Mouse (Mus musculus): Measurements from ENCODE around the gene Fancd2. TPM values are rescaled to one million over a fixed set of nuclear protein-coding genes. Genes with fewer than 3 reads are reported as not detected.

Fancd2 gene
- polyA plus RNA-seq, 1 experiment from 2014 or later = 13.9 TPM

DNA sequence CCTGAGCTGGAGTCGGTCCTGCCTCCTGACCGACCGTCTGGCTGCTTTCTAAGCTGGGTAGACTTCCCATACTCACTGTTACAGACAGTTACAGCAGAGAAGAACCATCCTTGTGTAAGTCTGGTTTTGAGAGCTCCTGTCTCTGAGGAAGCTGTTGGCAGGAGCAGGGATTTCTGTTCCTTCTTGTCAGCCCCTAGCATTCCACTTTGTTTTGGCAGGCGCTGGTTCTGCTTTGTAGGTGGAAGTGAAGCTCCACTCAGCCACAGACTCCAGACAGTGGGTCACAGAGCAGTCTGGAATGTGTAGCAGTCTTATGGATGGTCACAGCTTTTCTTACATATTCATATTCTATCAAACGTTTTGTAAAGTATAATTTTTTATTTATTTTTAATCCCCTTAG is 98.8 kb downstream of the Fancd2 start:
- Histone ChIP-seq H3K36me3 (peaks cover 62% of the 10 kb centered on the region), H3K4me1 (peaks cover 7% of the 10 kb centered on the region), H3K4me3 (no peak overlapping the region), H3K9me3 (no peaks in the 10 kb centered on the region), H3K27ac (no peak overlapping the region), H3K27me3 (ENCODE audit: insufficient read depth, poor library complexity, severe bottlenecking) (no peaks in the 10 kb centered on the region)
- WGBS = 79% methylated on average over 5 of the region's 5 CpGs
- no peak for DNase-seq (ENCODE audit: low spot score)

DNA sequence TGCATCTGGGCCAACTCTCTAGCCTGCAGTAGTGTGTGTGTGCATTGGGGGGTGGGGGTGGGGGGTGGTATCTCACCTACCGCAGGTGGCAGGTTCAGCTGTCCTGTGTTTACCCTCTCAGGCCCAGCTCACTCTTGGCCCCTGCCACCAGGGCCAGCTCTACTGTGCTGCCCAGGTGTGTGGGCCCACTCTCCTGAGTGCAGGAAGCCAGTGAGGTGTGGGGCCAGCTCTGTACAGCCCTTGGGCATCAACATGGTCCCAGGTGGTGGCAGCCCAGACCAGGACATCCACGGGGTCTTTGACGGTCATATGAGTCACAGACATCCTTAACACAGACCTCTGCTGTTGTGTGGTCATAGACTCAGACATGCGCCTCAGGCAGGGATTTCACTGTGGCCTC is 101.4 kb downstream of the Fancd2 start:
- no peak for DNase-seq (ENCODE audit: low spot score)
- Histone ChIP-seq H3K36me3 (peaks cover 51% of the 10 kb centered on the region), H3K27ac (no peak overlapping the region), H3K4me3 (no peak overlapping the region), H3K9me3 (no peaks in the 10 kb centered on the region), H3K27me3 (ENCODE audit: insufficient read depth, poor library complexity, severe bottlenecking) (no peaks in the 10 kb centered on the region), H3K4me1 (no peaks in the 10 kb centered on the region)
- WGBS = 93% methylated on average over 4 of the region's 4 CpGs

- Histone ChIP-seq H3K36me3 (peaks cover 3% of the 10 kb centered on the region; the same call in 1 of the 2 replicates), H3K27me3 (ENCODE audit: insufficient read depth, poor library complexity, severe bottlenecking) (no peaks in the 10 kb centered on the region), H3K9me3 (no peaks in the 10 kb centered on the region), H3K27ac (peak within 1 kb of the TSS; percentile 87), H3K4me3 (peak within 1 kb of the TSS; percentile 68), H3K4me1 (peaks cover 17% of the 10 kb centered on the region; the same call in 1 of the 2 replicates)
- WGBS = 8% methylated on average over 37 of the region's 37 CpGs
- DNase-seq (ENCODE audit: low spot score) = peak; percentile 95
Observed at GRCm38 (mm10) chr6:113638302-113639040, 107.0 kb downstream of the Fancd2 start, which contains the start of gene Irak2. Gene Irak2, plus strand, starts transcription at chr6:113638467.

GRCm38 (mm10) chr6:113639201-113639600 is 107.7 kb downstream of the Fancd2 start:
- Histone ChIP-seq H3K9me3 (no peaks in the 10 kb centered on the region), H3K36me3 (no peaks in the 10 kb centered on the region), H3K27me3 (ENCODE audit: insufficient read depth, poor library complexity, severe bottlenecking) (no peaks in the 10 kb centered on the region), H3K4me1 (peaks cover 17% of the 10 kb centered on the region; the same call in 1 of the 2 replicates), H3K27ac (no peak overlapping the region), H3K4me3 (no peak overlapping the region)
- 82% methylated on average over 4 of the region's 4 CpGs for WGBS
- DNase-seq (ENCODE audit: low spot score) = no peak

- 78% methylated on average over 8 of the region's 8 CpGs for WGBS
- no peak overlapping the region for H3K27ac ChIP-seq
- H3K4me1 ChIP-seq = peaks cover 21% of the 10 kb centered on the region
Observed at GRCm38 (mm10) chr6:113642605-113643004, 111.1 kb downstream of the Fancd2 start.

GRCm38 (mm10) chr6:113643021-113643420 is 111.5 kb downstream of the Fancd2 start:
- Histone ChIP-seq H3K4me1 (peaks cover 21% of the 10 kb centered on the region), H3K4me3 (no peak overlapping the region), H3K36me3 (no peaks in the 10 kb centered on the region), H3K27ac (no peak overlapping the region), H3K9me3 (no peaks in the 10 kb centered on the region), H3K27me3 (ENCODE audit: insufficient read depth, poor library complexity, severe bottlenecking) (no peaks in the 10 kb centered on the region)
- DNase-seq (ENCODE audit: low spot score) = no peak
- WGBS = 76% methylated on average over 4 of the region's 4 CpGs

More at GRCm38 (mm10) chr6:113642605-113643004, 111.1 kb downstream of the Fancd2 start:
- no peak for DNase-seq (ENCODE audit: low spot score)
- Histone ChIP-seq H3K9me3 (no peaks in the 10 kb centered on the region), H3K27me3 (ENCODE audit: insufficient read depth, poor library complexity, severe bottlenecking) (no peaks in the 10 kb centered on the region), H3K36me3 (no peaks in the 10 kb centered on the region), H3K4me3 (no peak overlapping the region)

DNA sequence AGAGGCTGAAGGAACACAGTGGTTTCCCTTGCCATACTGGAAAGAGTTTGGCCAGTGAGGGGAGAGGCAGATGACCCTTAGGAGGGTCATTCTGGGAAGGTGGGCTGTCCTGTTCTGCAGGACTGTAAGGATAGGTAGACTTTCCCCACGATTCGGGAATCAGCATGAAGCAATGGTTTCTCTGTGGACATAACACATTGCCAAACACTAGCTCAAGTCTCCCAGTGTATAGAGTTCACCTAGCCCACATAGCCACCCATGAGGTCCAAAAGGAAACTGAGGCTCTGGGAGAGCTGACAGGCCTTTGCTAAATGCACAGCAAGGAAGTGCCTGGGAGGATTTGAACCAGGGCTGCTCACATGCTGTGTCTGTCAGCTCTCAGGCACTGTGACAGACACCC is 112.5 kb downstream of the Fancd2 start:
- Histone ChIP-seq H3K9me3 (no peaks in the 10 kb centered on the region), H3K27ac (peak overlapping the region; percentile 67; the same call in 1 of the 2 replicates), H3K4me3 (no peak overlapping the region), H3K27me3 (ENCODE audit: insufficient read depth, poor library complexity, severe bottlenecking) (no peaks in the 10 kb centered on the region), H3K36me3 (no peaks in the 10 kb centered on the region), H3K4me1 (peaks cover 24% of the 10 kb centered on the region)
- DNase-seq (ENCODE audit: low spot score) = no peak
- WGBS = 89% methylated on average over 2 of the region's 2 CpGs

- no peaks in the 10 kb centered on the region for H3K9me3 ChIP-seq
- H3K27me3 ChIP-seq (ENCODE audit: insufficient read depth, poor library complexity, severe bottlenecking) = no peaks in the 10 kb centered on the region
- H3K36me3 ChIP-seq = no peaks in the 10 kb centered on the region
- WGBS = 69% methylated on average over 8 of the region's 8 CpGs
- DNase-seq (ENCODE audit: low spot score) = no peak
- H3K4me3 ChIP-seq = no peak overlapping the region
- peaks cover 24% of the 10 kb centered on the region for H3K4me1 ChIP-seq
- peak overlapping the region; percentile 31; the same call in 1 of the 2 replicates for H3K27ac ChIP-seq
Observed at GRCm38 (mm10) chr6:113644808-113645207, 113.3 kb downstream of the Fancd2 start.

Small RNAs within 50 kb of the gene (microRNA-seq; reads per million reads assigned to microRNA genes)
- gene Gm23365 = not detected

Other genes with a start within 250 kb of the Fancd2 start
- 0.05 TPM in 1 of 2 replicates, not detected in the other for gene Cpne9, start 249.4 kb upstream of the Fancd2 start, polyA plus RNA-seq (2016; fragmentation: Nextera tagmentation; extraction: Ambion mirVana)
- gene Brpf1, start 224.5 kb upstream of the Fancd2 start, polyA plus RNA-seq (2016; fragmentation: Nextera tagmentation; extraction: Ambion mirVana) = 15.0 and 17.7 TPM in 2 replicates
- 13.6 and 15.9 TPM in 2 replicates for gene Ogg1, start 204.7 kb upstream of the Fancd2 start, polyA plus RNA-seq (2016; fragmentation: Nextera tagmentation; extraction: Ambion mirVana)
- gene Camk1, start 187.7 kb upstream of the Fancd2 start, polyA plus RNA-seq (2016; fragmentation: Nextera tagmentation; extraction: Ambion mirVana) = 82.7 and 89.2 TPM in 2 replicates
- 46.7 TPM in 2 replicates for gene Tada3, start 153.8 kb upstream of the Fancd2 start, polyA plus RNA-seq (2016; fragmentation: Nextera tagmentation; extraction: Ambion mirVana)
- 330 and 356 TPM in 2 replicates for gene Arpc4, start 153.6 kb upstream of the Fancd2 start, polyA plus RNA-seq (2016; fragmentation: Nextera tagmentation; extraction: Ambion mirVana)
- 2.0 and 2.5 TPM in 2 replicates for gene Ttll3, start 142.4 kb upstream of the Fancd2 start, polyA plus RNA-seq (2016; fragmentation: Nextera tagmentation; extraction: Ambion mirVana)
- gene Rpusd3, start 112.3 kb upstream of the Fancd2 start, polyA plus RNA-seq (2016; fragmentation: Nextera tagmentation; extraction: Ambion mirVana) = 23.4 and 26.1 TPM in 2 replicates
- gene Cidec, start 95.9 kb upstream of the Fancd2 start, polyA plus RNA-seq (2016; fragmentation: Nextera tagmentation; extraction: Ambion mirVana) = 0.10 TPM in 1 of 2 replicates, not detected in the other
- gene Jagn1, start 89.1 kb upstream of the Fancd2 start, polyA plus RNA-seq (2016; fragmentation: Nextera tagmentation; extraction: Ambion mirVana) = 79.5 and 89.1 TPM in 2 replicates
- 1.9 and 3.6 TPM in 2 replicates for gene Il17re, start 73.2 kb upstream of the Fancd2 start, polyA plus RNA-seq (2016; fragmentation: Nextera tagmentation; extraction: Ambion mirVana)
- gene Il17rc, start 60.3 kb upstream of the Fancd2 start, polyA plus RNA-seq (2016; fragmentation: Nextera tagmentation; extraction: Ambion mirVana) = 4.3 and 4.5 TPM in 2 replicates
- gene Creld1, start 48.4 kb upstream of the Fancd2 start, polyA plus RNA-seq (2016; fragmentation: Nextera tagmentation; extraction: Ambion mirVana) = 42.1 and 57.8 TPM in 2 replicates
- 0.32 and 0.41 TPM in 2 replicates for gene Prrt3, start 29.8 kb upstream of the Fancd2 start, polyA plus RNA-seq (2016; fragmentation: Nextera tagmentation; extraction: Ambion mirVana)
- gene Emc3, start within 50 bp of the Fancd2 start, polyA plus RNA-seq (2016; fragmentation: Nextera tagmentation; extraction: Ambion mirVana) = 88.0 and 90.2 TPM in 2 replicates
- gene Fancd2os, start 69.0 kb downstream of the Fancd2 start, polyA plus RNA-seq (2016; fragmentation: Nextera tagmentation; extraction: Ambion mirVana) = 0.16 and 0.38 TPM in 2 replicates
- 170 and 197 TPM in 2 replicates for gene Brk1, start 73.1 kb downstream of the Fancd2 start, polyA plus RNA-seq (2016; fragmentation: Nextera tagmentation; extraction: Ambion mirVana)
- 32.3 and 34.2 TPM in 2 replicates for gene Vhl, start 92.3 kb downstream of the Fancd2 start, polyA plus RNA-seq (2016; fragmentation: Nextera tagmentation; extraction: Ambion mirVana)
- gene Irak2, start 106.8 kb downstream of the Fancd2 start, polyA plus RNA-seq (2016; fragmentation: Nextera tagmentation; extraction: Ambion mirVana) = 12.5 TPM in 2 replicates
- gene Tatdn2, start 165.4 kb downstream of the Fancd2 start, polyA plus RNA-seq (2016; fragmentation: Nextera tagmentation; extraction: Ambion mirVana) = 0.70 and 0.84 TPM in 2 replicates
- 1.5 TPM in 1 of 2 replicates, not detected in the other for gene Ghrl, start 188.2 kb downstream of the Fancd2 start, polyA plus RNA-seq (2016; fragmentation: Nextera tagmentation; extraction: Ambion mirVana)
- gene Sec13, start 209.1 kb downstream of the Fancd2 start, polyA plus RNA-seq (2016; fragmentation: Nextera tagmentation; extraction: Ambion mirVana) = 288 and 313 TPM in 2 replicates